Mouse (Mus musculus) embryonic facial prominence, embryonic 12.5 days (tissue): Measurements from ENCODE around the gene Fkbp1b. TPM values are rescaled to one million over a fixed set of nuclear protein-coding genes. Genes with fewer than 3 reads are reported as not detected.
"Not testable (repeated sequence)": the region's sequence is repeated elsewhere in the genome, so short reads cannot be mapped to it uniquely, and the experiment has no call there.

Experiments
- ATAC-seq: fragments of 200-750 bp; cut with Nextera tagmentation; 2 replicates; pipeline ENCODE4 v1.8.0; 2017; ENCODE audit not compliant: insufficient number of reproducible peaks, insufficient read depth, low FRiP score, low TSS enrichment
- H3K27ac ChIP-seq: fragments of 300-500 bp; sonication (generic); 2 replicates; pipeline ENCODE4 v1.5.1; 2016; ENCODE audit warnings: mild to moderate bottlenecking
- H3K27me3 ChIP-seq: fragments of 300-500 bp; sonication (generic); 2 replicates; pipeline ENCODE4 v1.6.1; 2016; ENCODE audit warnings: mild to moderate bottlenecking, moderate library complexity
- H3K36me3 ChIP-seq: fragments of 300-500 bp; sonication (generic); 2 replicates; pipeline ENCODE4 v1.6.1; 2016; ENCODE audit warnings: mild to moderate bottlenecking
- H3K4me1 ChIP-seq: fragments of 300-500 bp; sonication (generic); 2 replicates; pipeline ENCODE4 v1.6.1; 2016
- H3K4me2 ChIP-seq: fragments of 300-500 bp; sonication (generic); replicated peaks from 2 replicates; pipeline ENCODE4 v1.6.1; 2016; ENCODE audit warnings: mild to moderate bottlenecking, moderate library complexity
- H3K4me3 ChIP-seq: fragments of 300-500 bp; sonication (generic); 2 replicates; pipeline ENCODE4 v1.5.1; 2016; ENCODE audit warnings: mild to moderate bottlenecking
- H3K9ac ChIP-seq: fragments of 300-500 bp; sonication (generic); 2 replicates; pipeline ENCODE4 v1.6.1; 2016; ENCODE audit warnings: mild to moderate bottlenecking, moderate library complexity
- H3K9me3 ChIP-seq: fragments of 300-500 bp; sonication (generic); 2 replicates; pipeline ENCODE4 v1.6.1; 2016; ENCODE audit warnings: mild to moderate bottlenecking, moderate library complexity
- WGBS: fragments of 180-500 bp; shearing (Covaris S2); methylation state at CpG from one replicate; pipeline ENCODE4 v1.1.7; 2016; 5-methylcytosine and 5-hydroxymethylcytosine counted together
- polyA plus RNA-seq: library from polyadenylated mRNA; unstranded; fragments of >200 nt; fragmentation: Nextera tagmentation; extraction: Ambion mirVana; gene quantifications from 2 replicates; pipeline ENCODE4 v1.2.1, GENCODE M21; 2016

Fkbp1b gene
- polyA plus RNA-seq, 1 experiment from 2014 or later = 16.6 TPM

GRCm38 (mm10) chr12:4797471-4797870 is 43.9 kb downstream of the Fkbp1b start:
- not testable (repeated sequence) for H3K4me2 ChIP-seq, H3K27me3 ChIP-seq, H3K9me3 ChIP-seq, ATAC-seq, H3K27ac ChIP-seq, H3K4me1 ChIP-seq, H3K36me3 ChIP-seq, H3K9ac ChIP-seq, H3K4me3 ChIP-seq
- 62% methylated on average over 6 of the region's 6 CpGs for WGBS

GRCm38 (mm10) chr12:4793718-4794117 is 47.7 kb downstream of the Fkbp1b start:
- Histone ChIP-seq H3K27ac (no peak overlapping the region), H3K4me2 (no peak overlapping the region), H3K4me1 (no peaks in the 10 kb centered on the region), H3K27me3 (no peaks in the 10 kb centered on the region), H3K36me3 (no peaks in the 10 kb centered on the region), H3K9me3 (no peaks in the 10 kb centered on the region), H3K9ac (no peak overlapping the region), H3K4me3 (no peak overlapping the region)
- 56% methylated on average over 1 of the region's 1 CpGs for WGBS
- ATAC-seq = no peak

GRCm38 (mm10) chr12:4788128-4788527 is 53.3 kb downstream of the Fkbp1b start:
- 94% methylated on average over 25 of the region's 25 CpGs for WGBS
- not testable (repeated sequence) for H3K4me2 ChIP-seq, H3K27ac ChIP-seq, H3K9me3 ChIP-seq, H3K4me1 ChIP-seq, H3K9ac ChIP-seq, H3K4me3 ChIP-seq, ATAC-seq, H3K27me3 ChIP-seq, H3K36me3 ChIP-seq

- 71% methylated on average over 2 of the region's 2 CpGs for WGBS
- Histone ChIP-seq H3K9me3 (no peaks in the 10 kb centered on the region), H3K4me1 (no peaks in the 10 kb centered on the region), H3K4me3 (no peak overlapping the region), H3K4me2 (no peak overlapping the region), H3K9ac (no peak overlapping the region), H3K27ac (no peak overlapping the region), H3K36me3 (no peaks in the 10 kb centered on the region), H3K27me3 (no peaks in the 10 kb centered on the region)
- ATAC-seq = no peak
Measured at GRCm38 (mm10) chr12:4784466-4784865, 56.9 kb downstream of the Fkbp1b start.

GRCm38 (mm10) chr12:4783598-4783997 is 57.8 kb downstream of the Fkbp1b start:
- 51% methylated on average over 5 of the region's 5 CpGs for WGBS
- no peak for ATAC-seq
- no peak overlapping the region for H3K4me3 ChIP-seq
- no peaks in the 10 kb centered on the region for H3K27me3 ChIP-seq
- H3K36me3 ChIP-seq = no peaks in the 10 kb centered on the region
- no peak overlapping the region for H3K4me2 ChIP-seq
- H3K9me3 ChIP-seq = no peaks in the 10 kb centered on the region
- no peak overlapping the region for H3K9ac ChIP-seq
- H3K27ac ChIP-seq = no peak overlapping the region
- H3K4me1 ChIP-seq = no peaks in the 10 kb centered on the region

Other genes starting within 250 kb of the Fkbp1b start
- gene Itsn2, start 249.0 kb downstream of the Fkbp1b start, polyA plus RNA-seq = 28.2 and 29.7 TPM in 2 replicates
- gene Gm3625, start 248.7 kb downstream of the Fkbp1b start, polyA plus RNA-seq = not detected in 2 replicates
- gene Fam228a, start 103.2 kb downstream of the Fkbp1b start, polyA plus RNA-seq = 0.47 and 0.80 TPM in 2 replicates
- 4.6 and 5.0 TPM in 2 replicates for gene Pfn4, start 72.6 kb downstream of the Fkbp1b start, polyA plus RNA-seq
- 2.6 and 5.0 TPM in 2 replicates for gene Fam228b, start 72.3 kb downstream of the Fkbp1b start, polyA plus RNA-seq
- gene Sf3b6, start 24.0 kb downstream of the Fkbp1b start, polyA plus RNA-seq = 296 and 314 TPM in 2 replicates
- 24.4 and 26.6 TPM in 2 replicates for gene Wdcp, start 1.7 kb upstream of the Fkbp1b start, polyA plus RNA-seq
- gene Mfsd2b, start 32.8 kb upstream of the Fkbp1b start, polyA plus RNA-seq = 2.9 and 4.2 TPM in 2 replicates
- gene Ubxn2a, start 66.1 kb upstream of the Fkbp1b start, polyA plus RNA-seq = 27.3 and 28.1 TPM in 2 replicates
- gene Atad2b, start 75.8 kb upstream of the Fkbp1b start, polyA plus RNA-seq = 22.3 and 23.0 TPM in 2 replicates